Mouse (Mus musculus) forebrain, embryonic 13.5 days (tissue): ENCODE data around the gene Hus1. TPM values are rescaled to one million over a fixed set of nuclear protein-coding genes. Genes with fewer than 3 reads are reported as not detected.
A peak's percentile ranks its signal among the peaks of the same experiment; 100 is the strongest.

Experiments
- ATAC-seq: fragments of 200-750 bp; cut with Nextera tagmentation; 2 replicates; pipeline ENCODE4 v1.8.0; 2017
- H3K27ac ChIP-seq: fragments of 300-500 bp; sonication (generic); 2 replicates; pipeline ENCODE4 v1.5.1; 2015; ENCODE audit warnings: inconsistent platforms, mild to moderate bottlenecking, moderate library complexity
- H3K27me3 ChIP-seq: fragments of 300-500 bp; sonication (generic); 2 replicates; pipeline ENCODE4 v1.6.1; 2015; ENCODE audit warnings: mild to moderate bottlenecking, inconsistent platforms
- H3K36me3 ChIP-seq: fragments of 300-500 bp; sonication (generic); 2 replicates; pipeline ENCODE4 v1.6.1; 2015; ENCODE audit warnings: mild to moderate bottlenecking, inconsistent platforms; ENCODE audit not compliant: poor library complexity, severe bottlenecking
- H3K4me1 ChIP-seq: fragments of 300-500 bp; sonication (generic); 2 replicates; pipeline ENCODE4 v1.6.1; 2015; ENCODE audit warnings: inconsistent platforms
- H3K4me2 ChIP-seq: fragments of 300-500 bp; sonication (generic); 2 replicates; pipeline ENCODE4 v1.6.1; 2015; ENCODE audit warnings: inconsistent platforms, mild to moderate bottlenecking, moderate library complexity
- H3K4me3 ChIP-seq: fragments of 300-500 bp; sonication (generic); 2 replicates; pipeline ENCODE4 v1.5.1; 2015; ENCODE audit warnings: mild to moderate bottlenecking, inconsistent platforms
- H3K9ac ChIP-seq: fragments of 300-500 bp; sonication (generic); 2 replicates; pipeline ENCODE4 v1.6.1; 2015; ENCODE audit warnings: mild to moderate bottlenecking, inconsistent platforms
- H3K9me3 ChIP-seq: fragments of 300-500 bp; sonication (generic); replicated peaks from 2 replicates; pipeline ENCODE4 v1.6.1; 2016; ENCODE audit warnings: inconsistent platforms
- WGBS: fragments of 180-500 bp; shearing (Covaris S2); methylation state at CpG from one replicate; pipeline ENCODE4 v1.1.7; 2015; 5-methylcytosine and 5-hydroxymethylcytosine counted together
- polyA plus RNA-seq: library from polyadenylated mRNA; unstranded; fragments of >200 nt; fragmentation: Nextera tagmentation; extraction: Ambion mirVana; gene quantifications from 2 replicates; pipeline ENCODE4 v1.2.1, GENCODE M21; 2015

The Hus1 gene
- polyA plus RNA-seq, 1 experiment from 2014 or later: 13.8 TPM

DNA sequence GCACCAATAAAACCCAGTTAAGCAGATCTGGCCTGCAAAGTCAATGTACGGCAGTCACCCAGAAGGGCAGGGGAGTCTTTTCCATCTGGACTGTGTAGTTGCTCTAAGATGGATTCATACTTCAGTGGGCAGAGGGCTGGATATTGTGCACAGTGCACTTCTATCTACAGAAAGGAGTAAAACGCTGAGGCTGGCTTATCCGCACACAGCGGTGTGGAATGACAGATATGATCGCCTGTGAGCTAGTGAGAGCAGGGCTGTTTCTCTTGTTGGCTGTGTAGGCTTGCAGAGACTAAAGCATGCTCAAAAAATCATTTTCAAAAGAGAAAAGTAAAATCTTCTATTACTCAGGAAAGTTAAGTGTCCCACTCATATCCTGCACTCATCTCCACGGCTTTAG, 38.9 kb downstream of the Hus1 start:
- H3K4me3 ChIP-seq: no peak overlapping the region
- H3K36me3 ChIP-seq: no peaks in the 10 kb centered on the region
- no peak overlapping the region for H3K9ac ChIP-seq
- H3K9me3 ChIP-seq: no peaks in the 10 kb centered on the region
- H3K4me2 ChIP-seq: no peak overlapping the region
- H3K4me1 ChIP-seq: no peaks in the 10 kb centered on the region
- no peak for ATAC-seq
- WGBS: 89% methylated on average over 6 of the region's 6 CpGs
- H3K27ac ChIP-seq: no peak overlapping the region
- no peaks in the 10 kb centered on the region for H3K27me3 ChIP-seq

DNA sequence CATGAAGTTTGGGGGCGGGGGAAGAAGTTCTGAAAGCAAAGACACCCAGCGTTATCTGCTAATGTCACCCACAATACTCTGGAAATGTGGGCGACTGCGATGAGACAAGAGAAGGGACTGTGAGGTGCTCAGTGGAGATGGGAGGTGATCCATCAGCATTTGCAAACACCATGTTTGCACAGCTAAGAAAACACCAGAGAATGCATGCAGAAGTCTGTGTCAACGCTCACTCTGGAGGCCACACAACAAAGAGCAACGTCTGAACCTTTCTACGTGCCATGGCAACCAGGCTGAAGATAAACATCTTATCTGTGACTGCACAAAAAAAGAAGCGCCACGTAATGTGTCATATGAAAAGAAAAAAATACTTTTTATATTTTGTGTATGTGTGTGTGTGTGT, 40.5 kb downstream of the Hus1 start:
- H3K4me1 ChIP-seq: no peaks in the 10 kb centered on the region
- no peaks in the 10 kb centered on the region for H3K36me3 ChIP-seq
- ATAC-seq: no peak
- H3K27ac ChIP-seq: no peak overlapping the region
- WGBS: 85% methylated on average over 9 of the region's 9 CpGs
- no peaks in the 10 kb centered on the region for H3K27me3 ChIP-seq
- no peak overlapping the region for H3K4me3 ChIP-seq
- no peak overlapping the region for H3K9ac ChIP-seq
- H3K4me2 ChIP-seq: no peak overlapping the region
- no peaks in the 10 kb centered on the region for H3K9me3 ChIP-seq

DNA sequence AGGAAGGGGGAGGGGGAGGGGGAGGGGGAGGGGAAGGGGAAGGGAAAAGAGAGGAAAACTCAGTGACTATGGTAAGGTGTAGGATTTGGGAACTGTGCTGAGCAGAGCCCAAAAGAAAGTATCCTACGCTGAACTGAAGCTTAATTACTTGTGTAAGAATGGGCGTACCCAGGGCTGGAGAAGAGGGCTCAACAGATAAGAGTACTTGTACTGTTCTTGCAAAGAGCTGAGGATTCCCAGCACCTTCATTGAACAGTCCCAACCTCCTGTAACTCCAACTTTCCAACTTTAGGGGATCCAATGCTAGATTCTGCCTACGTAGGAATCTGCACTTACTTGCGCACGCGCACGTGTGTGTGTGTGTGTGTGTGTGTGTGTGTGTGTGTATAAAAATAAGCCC, 42.9 kb downstream of the Hus1 start:
- no peak overlapping the region for H3K27ac ChIP-seq
- ATAC-seq: no peak
- no peaks in the 10 kb centered on the region for H3K4me1 ChIP-seq
- H3K4me2 ChIP-seq: no peak overlapping the region
- H3K36me3 ChIP-seq: no peaks in the 10 kb centered on the region
- H3K9me3 ChIP-seq: no peaks in the 10 kb centered on the region
- H3K9ac ChIP-seq: no peak overlapping the region
- no peaks in the 10 kb centered on the region for H3K27me3 ChIP-seq
- 96% methylated on average over 7 of the region's 7 CpGs for WGBS
- H3K4me3 ChIP-seq: no peak overlapping the region

DNA sequence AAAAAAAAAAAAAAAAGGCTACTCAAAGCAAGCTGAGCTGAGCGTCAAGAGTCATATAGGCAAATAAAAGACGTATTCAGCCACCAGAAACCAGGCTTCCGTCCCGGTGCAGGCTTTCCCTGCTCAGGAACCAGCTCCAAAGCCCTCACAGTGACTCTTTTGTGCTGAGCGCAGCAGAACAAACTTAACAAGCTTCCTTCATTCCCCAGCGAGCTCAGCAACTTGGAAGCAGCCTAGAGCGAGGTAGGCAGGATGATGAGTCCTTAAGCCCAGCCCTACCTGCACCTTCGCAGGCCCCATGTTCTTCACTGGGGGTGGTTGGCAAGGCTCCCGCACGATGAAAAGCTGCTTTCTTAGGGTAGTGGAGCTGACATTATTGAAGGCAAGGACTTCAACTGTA, 52.4 kb downstream of the Hus1 start:
- ATAC-seq: no peak
- no peaks in the 10 kb centered on the region; the same call in 1 of the 2 replicates for H3K9me3 ChIP-seq
- H3K4me1 ChIP-seq: peaks cover 3% of the 10 kb centered on the region; the same call in 1 of the 2 replicates
- WGBS: 35% methylated on average over 10 of the region's 10 CpGs
- no peak overlapping the region for H3K27ac ChIP-seq
- no peaks in the 10 kb centered on the region for H3K36me3 ChIP-seq
- H3K27me3 ChIP-seq: no peaks in the 10 kb centered on the region
- no peak overlapping the region for H3K4me2 ChIP-seq
- H3K9ac ChIP-seq: no peak overlapping the region
- H3K4me3 ChIP-seq: no peak overlapping the region

DNA sequence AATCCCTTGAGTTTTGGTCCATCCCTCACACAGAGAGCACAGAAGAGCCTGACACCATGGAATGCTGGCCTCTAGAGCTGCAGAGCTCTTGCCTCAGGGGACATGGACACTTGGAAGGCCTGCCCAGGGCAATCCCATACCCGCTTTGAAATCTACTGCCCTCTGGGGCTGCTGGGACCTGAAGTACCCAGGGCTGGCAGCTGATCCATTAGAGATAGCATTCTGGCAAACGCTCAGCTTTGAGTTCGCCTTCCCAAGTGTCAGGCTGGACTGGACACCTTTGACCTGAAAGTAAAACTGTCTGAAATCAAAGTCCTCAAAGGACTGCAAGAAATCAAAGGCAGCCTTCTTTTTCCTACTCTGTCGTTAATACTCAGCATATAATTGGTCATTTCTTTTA, 52.9 kb downstream of the Hus1 start:
- Histone ChIP-seq H3K9ac (no peak overlapping the region), H3K4me1 (peaks cover 3% of the 10 kb centered on the region; the same call in 1 of the 2 replicates), H3K4me3 (no peak overlapping the region), H3K36me3 (no peaks in the 10 kb centered on the region), H3K27ac (no peak overlapping the region), H3K9me3 (no peaks in the 10 kb centered on the region; the same call in 1 of the 2 replicates), H3K27me3 (no peaks in the 10 kb centered on the region), H3K4me2 (no peak overlapping the region)
- 68% methylated on average over 4 of the region's 4 CpGs for WGBS
- no peak for ATAC-seq

DNA sequence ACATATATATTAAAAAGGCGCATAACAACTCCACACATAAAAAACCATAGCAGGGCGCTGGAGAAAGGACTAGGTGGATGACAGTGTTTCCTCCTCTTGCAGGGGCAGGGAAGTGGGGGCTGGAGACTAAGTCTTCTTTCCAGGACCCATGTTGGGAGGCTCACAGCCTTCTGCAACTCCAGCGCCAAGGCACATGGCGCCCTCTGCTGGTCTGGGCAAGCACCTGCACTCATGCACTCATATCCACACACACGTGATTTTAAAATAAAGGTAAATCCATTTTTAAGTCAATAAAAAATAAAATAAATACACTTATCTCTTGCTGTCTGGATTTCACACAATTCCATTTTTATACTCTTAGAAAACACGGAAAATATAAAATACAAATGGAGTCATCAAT, 54.0 kb downstream of the Hus1 start:
- Histone ChIP-seq H3K4me1 (peaks cover 3% of the 10 kb centered on the region; the same call in 1 of the 2 replicates), H3K9me3 (no peaks in the 10 kb centered on the region; the same call in 1 of the 2 replicates), H3K36me3 (no peaks in the 10 kb centered on the region), H3K4me2 (no peak overlapping the region), H3K9ac (no peak overlapping the region), H3K4me3 (no peak overlapping the region), H3K27me3 (no peaks in the 10 kb centered on the region), H3K27ac (no peak overlapping the region)
- ATAC-seq: no peak
- WGBS: 66% methylated on average over 6 of the region's 6 CpGs

DNA sequence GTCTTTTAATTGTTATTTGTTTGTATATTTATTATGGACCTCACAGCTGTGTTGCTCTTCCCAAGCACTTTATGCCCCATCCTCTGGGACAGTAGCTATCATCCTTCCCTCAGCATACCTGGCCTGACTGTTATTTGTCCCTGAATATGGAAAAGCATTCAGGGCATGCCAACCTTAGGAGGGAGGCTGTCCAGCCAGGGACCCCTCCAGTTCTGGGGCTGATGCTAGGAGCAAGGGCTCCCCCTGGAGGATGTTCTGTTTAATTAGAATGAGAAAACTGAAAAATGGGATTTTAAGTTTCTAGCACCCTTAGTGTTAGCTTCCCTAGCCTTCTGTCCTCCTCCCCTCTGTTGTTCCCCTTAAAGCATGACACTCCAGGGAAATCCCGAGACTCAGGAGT, 55.3 kb downstream of the Hus1 start:
- H3K4me2 ChIP-seq: no peak overlapping the region
- no peaks in the 10 kb centered on the region for H3K36me3 ChIP-seq
- no peak overlapping the region for H3K27ac ChIP-seq
- no peaks in the 10 kb centered on the region; the same call in 1 of the 2 replicates for H3K9me3 ChIP-seq
- peaks cover 3% of the 10 kb centered on the region; the same call in 1 of the 2 replicates for H3K4me1 ChIP-seq
- no peak overlapping the region for H3K9ac ChIP-seq
- WGBS: 4% methylated on average over 1 of the region's 1 CpGs
- peak; percentile 73 for ATAC-seq
- H3K4me3 ChIP-seq: no peak overlapping the region
- H3K27me3 ChIP-seq: no peaks in the 10 kb centered on the region

DNA sequence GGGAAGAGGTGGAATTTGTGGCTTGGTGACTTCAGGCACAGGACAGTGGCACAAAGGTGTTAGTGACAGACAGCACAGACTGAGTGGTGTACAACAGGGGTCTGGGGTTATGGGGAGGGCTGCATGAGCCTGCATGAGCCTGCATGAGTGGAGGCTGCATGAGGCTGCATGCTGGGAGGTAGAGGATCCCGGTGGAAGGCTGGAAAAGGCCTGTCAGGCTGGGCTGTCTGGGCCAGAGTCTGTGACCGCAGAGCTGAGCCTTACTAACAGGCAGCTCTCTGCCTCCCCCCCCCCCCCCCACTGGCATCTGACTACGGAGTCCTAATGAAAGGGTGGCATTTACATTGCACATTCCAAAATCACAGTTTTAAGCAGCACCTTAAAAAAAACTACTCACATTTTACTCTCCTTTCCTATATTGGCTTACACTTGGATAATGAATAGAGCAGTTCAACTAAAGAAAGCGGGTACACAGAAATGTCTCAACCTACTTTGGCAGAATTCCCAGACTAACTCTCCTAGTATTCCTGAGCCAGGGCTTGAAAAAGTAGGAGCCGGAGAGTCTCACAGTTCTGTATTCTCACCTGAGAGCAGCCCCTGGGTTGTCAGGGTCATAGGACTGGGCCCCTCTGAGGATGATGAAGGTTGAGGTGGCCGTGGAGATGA, 61.1 kb downstream of the Hus1 start:
- Histone ChIP-seq H3K27me3 (no peaks in the 10 kb centered on the region), H3K36me3 (no peaks in the 10 kb centered on the region), H3K9ac (no peak overlapping the region), H3K9me3 (no peaks in the 10 kb centered on the region), H3K4me3 (no peak overlapping the region), H3K27ac (peak overlapping the region; percentile 40; the same call in 1 of the 2 replicates), H3K4me2 (no peak overlapping the region), H3K4me1 (peaks cover 14% of the 10 kb centered on the region)
- 40% methylated on average over 5 of the region's 6 CpGs for WGBS
- ATAC-seq: peak; percentile 78

DNA sequence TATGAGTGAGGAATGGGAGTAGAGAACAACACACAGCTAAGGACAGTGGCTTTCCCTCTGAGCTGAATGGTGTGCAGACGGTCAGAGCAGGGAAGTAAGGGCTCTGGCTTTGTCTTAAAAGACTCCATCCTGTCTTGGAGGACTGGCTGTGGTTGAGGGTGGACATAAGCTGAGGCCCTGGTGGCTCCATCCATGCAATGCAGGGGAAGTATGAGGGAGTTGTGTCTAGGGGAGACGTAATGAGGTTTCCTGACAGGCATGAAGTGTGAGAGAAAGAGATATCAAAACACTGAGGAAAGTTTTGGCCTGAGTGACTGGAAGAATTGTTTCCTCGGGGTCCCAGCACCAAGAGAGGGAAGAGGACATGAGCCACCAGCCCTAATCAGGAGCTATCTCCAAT, 62.1 kb downstream of the Hus1 start:
- Histone ChIP-seq H3K9ac (no peak overlapping the region), H3K9me3 (no peaks in the 10 kb centered on the region), H3K36me3 (no peaks in the 10 kb centered on the region), H3K27ac (no peak overlapping the region), H3K4me3 (no peak overlapping the region), H3K4me2 (no peak overlapping the region), H3K27me3 (no peaks in the 10 kb centered on the region), H3K4me1 (peaks cover 14% of the 10 kb centered on the region)
- 69% methylated on average over 3 of the region's 3 CpGs for WGBS
- ATAC-seq: no peak

DNA sequence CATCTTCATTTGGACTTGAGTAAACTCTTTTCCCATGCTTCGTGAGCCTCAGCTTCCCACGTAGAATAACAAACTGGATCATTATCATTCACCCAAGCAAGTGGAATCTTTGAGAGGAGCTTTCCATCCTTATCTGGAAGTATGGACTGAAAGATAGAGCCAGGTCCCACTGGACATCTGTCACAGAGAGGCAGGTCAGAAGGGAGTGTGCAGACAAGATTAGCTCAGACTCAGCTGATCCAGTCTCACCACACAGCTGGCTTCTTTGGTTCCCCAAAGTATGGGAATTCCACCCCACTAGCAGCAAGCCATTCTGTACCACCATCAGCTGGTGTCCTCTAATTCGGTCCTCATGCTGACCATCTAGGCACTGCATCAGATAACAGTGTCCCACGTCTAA, 66.9 kb downstream of the Hus1 start:
- Histone ChIP-seq H3K4me1 (peaks cover 5% of the 10 kb centered on the region; the same call in 1 of the 2 replicates), H3K9ac (no peak overlapping the region), H3K9me3 (no peaks in the 10 kb centered on the region), H3K27ac (no peak overlapping the region), H3K4me3 (no peak overlapping the region), H3K36me3 (no peaks in the 10 kb centered on the region), H3K4me2 (no peak overlapping the region), H3K27me3 (no peaks in the 10 kb centered on the region)
- no peak for ATAC-seq
- 85% methylated on average over 4 of the region's 4 CpGs for WGBS

Other genes starting within 250 kb of the Hus1 start
- gene Pkd1l1, start 37.9 kb downstream of the Hus1 start, polyA plus RNA-seq: 0.04 and 0.09 TPM in 2 replicates
- 0.75 and 0.93 TPM in 2 replicates for gene Gm11992, start 37.4 kb upstream of the Hus1 start, polyA plus RNA-seq
- not detected in 2 replicates for gene Sun3, start 37.8 kb upstream of the Hus1 start, polyA plus RNA-seq
- 2.7 and 3.2 TPM in 2 replicates for gene Upp1, start 106.9 kb upstream of the Hus1 start, polyA plus RNA-seq
- gene Abca13, start 180.8 kb upstream of the Hus1 start, polyA plus RNA-seq: 0.01 and 0.14 TPM in 2 replicates